Mouse (Mus musculus) adrenal gland, adult 8-10 months (tissue): ENCODE results near the gene Samd4b. TPM values are rescaled to one million over a fixed set of nuclear protein-coding genes. Genes with fewer than 3 reads are reported as not detected.
"Not testable (repeated sequence)": the region's sequence is repeated elsewhere in the genome, so short reads cannot be mapped to it uniquely, and the experiment has no call there.

Experiments used
- DNase-seq: peaks from one replicate; pipeline ENCODE4 v3.0.0; 2022
- total RNA-seq, 4 experiments: library from RNA; stranded (reverse); gene quantifications; 2 replicates each; pipeline ENCODE4 v1.2.4; 2022

Gene Samd4b
- total RNA-seq, 4 experiments from 2014 or later, result 62.4 to 83.9 (median 73.4) TPM

- DNase-seq, result no peak
Observed at GRCm38 (mm10) chr7:28561967-28562366, 36.0 kb downstream of the Samd4b start.

GRCm38 (mm10) chr7:28560856-28561255 is 37.1 kb downstream of the Samd4b start:
- DNase-seq, result no peak

GRCm38 (mm10) chr7:28558486-28558885 is 39.5 kb downstream of the Samd4b start:
- no peak for DNase-seq

- no peak for DNase-seq
Observed at GRCm38 (mm10) chr7:28557708-28558107, 40.2 kb downstream of the Samd4b start.

GRCm38 (mm10) chr7:28557069-28557468 is 40.9 kb downstream of the Samd4b start:
- DNase-seq, result no peak

GRCm38 (mm10) chr7:28555939-28556535 is 41.9 kb downstream of the Samd4b start:
- DNase-seq, result no peak

- DNase-seq, result no peak
Observed at GRCm38 (mm10) chr7:28553076-28553475, 44.9 kb downstream of the Samd4b start.

GRCm38 (mm10) chr7:28547628-28548027 is 50.3 kb downstream of the Samd4b start:
- DNase-seq, result no peak

- no peak for DNase-seq
Observed at GRCm38 (mm10) chr7:28547154-28547553, 50.8 kb downstream of the Samd4b start, which contains the start of gene Nccrp1. TSS of gene Nccrp1 (minus strand) at chr7:28547254.

GRCm38 (mm10) chr7:28546649-28547048 is 51.3 kb downstream of the Samd4b start:
- no peak for DNase-seq

- DNase-seq, result no peak
Observed at GRCm38 (mm10) chr7:28545891-28546210, 52.1 kb downstream of the Samd4b start.

- no peak for DNase-seq
Observed at GRCm38 (mm10) chr7:28545048-28545890, 52.7 kb downstream of the Samd4b start.

GRCm38 (mm10) chr7:28544051-28544601 is 53.8 kb downstream of the Samd4b start:
- DNase-seq, result no peak

GRCm38 (mm10) chr7:28540526-28540925 is 57.4 kb downstream of the Samd4b start, which contains the start of gene Sycn:
TSS of gene Sycn (plus strand) at chr7:28540885.
- no peak for DNase-seq

GRCm38 (mm10) chr7:28538886-28539285 is 59.1 kb downstream of the Samd4b start:
- not testable (repeated sequence) for DNase-seq

GRCm38 (mm10) chr7:28532005-28532404 is 65.9 kb downstream of the Samd4b start:
- DNase-seq, result no peak

GRCm38 (mm10) chr7:28527922-28528719 is 69.8 kb downstream of the Samd4b start:
- peak; percentile 75 for DNase-seq

- DNase-seq, result not testable (repeated sequence)
Observed at GRCm38 (mm10) chr7:28522536-28522935, 75.4 kb downstream of the Samd4b start, which contains the start of gene Ifnl3. TSS of gene Ifnl3 (plus strand) at chr7:28522836.

GRCm38 (mm10) chr7:28511441-28511840 is 86.5 kb downstream of the Samd4b start:
- no peak for DNase-seq

- DNase-seq, result not testable (repeated sequence)
Observed at GRCm38 (mm10) chr7:28510405-28510974, 87.5 kb downstream of the Samd4b start, which contains the start of gene Ifnl2. TSS of gene Ifnl2 (minus strand) at chr7:28510455.

- DNase-seq, result peak; percentile 44
Observed at GRCm38 (mm10) chr7:28509121-28509520, 88.8 kb downstream of the Samd4b start.

GRCm38 (mm10) chr7:28505585-28505984 is 92.4 kb downstream of the Samd4b start:
- no peak for DNase-seq
